Mouse (Mus musculus): Measurements from ENCODE around the gene Gng4.

DNA sequence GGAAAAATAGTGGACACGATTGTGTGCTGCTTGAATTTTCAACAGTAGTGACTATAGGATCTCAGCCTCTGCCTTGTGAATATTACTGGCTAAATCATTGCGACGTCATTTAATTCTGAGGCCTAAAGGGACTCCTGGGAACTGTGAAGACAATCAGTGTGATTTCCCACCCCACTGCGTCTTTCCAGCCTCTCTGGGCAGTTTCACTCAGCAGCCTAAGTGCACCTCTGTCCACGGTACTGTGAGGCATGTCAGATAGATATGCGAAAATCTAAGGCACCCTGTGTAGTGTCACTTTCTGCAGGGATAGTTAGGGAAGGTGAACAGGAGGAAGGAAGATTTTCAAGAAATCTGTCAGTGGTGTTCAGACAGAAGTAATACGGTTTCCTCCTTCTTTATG, 563 bp upstream of the Gng4 start:
- TF ChIP-seq CTCF (IDR thresholded peaks at IDR 0.05; ENCODE audit: borderline replicate concordance, control insufficient read depth, extremely low read depth, insufficient read depth, low read length, poor library complexity) (no peak), POLR2A (IDR thresholded peaks at IDR 0.05; ENCODE audit: control insufficient read depth, extremely low read depth, insufficient read depth, low read length, poor library complexity) (no peak)

Measured in thymus, adult 2 months (tissue).